Mouse (Mus musculus) thymus, adult 2 months (tissue): Measurements from ENCODE around the gene Zfp3.

ENCODE experiments used
- CTCF ChIP-seq: fragments of 200-500 bp; IDR thresholded peaks from 2 replicates; pipeline ENCODE4 v1.5.1; 2012; ENCODE audit warnings: mild to moderate bottlenecking, control low read depth, low read length, moderate library complexity, borderline replicate concordance; ENCODE audit not compliant: control insufficient read depth, poor library complexity, insufficient read depth; ENCODE audit errors: extremely low read depth
- POLR2A ChIP-seq: fragments of 200-500 bp; IDR thresholded peaks from 2 replicates; pipeline ENCODE4 v1.6.1; 2012; ENCODE audit warnings: mild to moderate bottlenecking, low read length, control low read depth, moderate library complexity; ENCODE audit not compliant: control insufficient read depth, poor library complexity, insufficient read depth; ENCODE audit errors: extremely low read depth

DNA sequence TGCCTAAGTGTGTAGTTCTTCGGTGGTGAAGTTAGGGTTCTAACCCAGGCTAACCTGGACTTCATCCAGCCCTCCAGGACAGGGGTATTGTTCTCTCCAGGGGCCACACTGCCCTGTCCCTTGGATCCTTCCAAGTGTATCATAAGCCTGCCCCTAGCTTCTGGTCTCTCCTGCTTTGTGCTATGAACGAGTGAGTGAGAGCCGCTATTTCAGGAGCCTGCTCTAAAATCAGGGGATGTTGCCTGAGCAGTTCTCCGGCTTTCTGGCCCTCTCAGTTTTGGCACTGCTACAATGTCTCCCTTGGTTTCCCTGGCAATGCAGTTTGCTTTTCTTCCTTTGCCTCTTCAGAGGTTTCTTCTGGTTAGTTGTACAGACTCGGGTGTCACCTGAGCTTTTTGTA is 32.8 kb upstream of the Zfp3 start:
- TF ChIP-seq CTCF (no peak), POLR2A (no peak)
